Mouse (Mus musculus): ENCODE data around the gene Btbd6. TPM values are rescaled to one million over a fixed set of nuclear protein-coding genes. Genes with fewer than 3 reads are reported as not detected.

The Btbd6 gene
- polyA plus RNA-seq, 1 experiment: 48.4 TPM

- TF ChIP-seq CTCF (IDR thresholded peaks at IDR 0.05; ENCODE audit: insufficient read depth, low read length) (no peak), POLR2A (IDR thresholded peaks at IDR 0.05; ENCODE audit: borderline replicate concordance, extremely low read depth, low read depth, low read length) (0 out of 2 replicates have a peak, but pooled peaks have one; percentile 90)
- peak; percentile 94 for DNase-seq
- Histone ChIP-seq H3K4me1 (ENCODE audit: control insufficient read depth, insufficient read depth, low read length) (peaks cover 3% of the 10 kb centered on the region), H3K4me3 (replicated peaks; ENCODE audit: extremely low read depth, low read depth, low read length) (peak within 1 kb of the TSS; percentile 99)
- under 1% methylated on average over 92 of the region's 96 CpGs for WGBS
Observed at GRCm38 (mm10) chr12:113000294-113001132, 24.2 kb downstream of the Btbd6 start, which contains the start of gene Brf1. Gene Brf1, minus strand, starts transcription at chr12:113000704.

- DNase-seq: no peak
- H3K4me1 ChIP-seq (ENCODE audit: control insufficient read depth, insufficient read depth, low read length): peaks cover 3% of the 10 kb centered on the region
- H3K4me3 ChIP-seq (replicated peaks; ENCODE audit: extremely low read depth, low read depth, low read length): peak overlapping the region; percentile 72
- 2% methylated on average over 5 of the region's 5 CpGs for WGBS
- no peak; the same call in 1 of the 2 replicates for TF ChIP-seq POLR2A (IDR thresholded peaks at IDR 0.05; ENCODE audit: borderline replicate concordance, extremely low read depth, low read depth, low read length)
Observed at GRCm38 (mm10) chr12:113001133-113001474, 24.8 kb downstream of the Btbd6 start.

- no peak for DNase-seq
- Histone ChIP-seq H3K4me3 (replicated peaks; ENCODE audit: extremely low read depth, low read depth, low read length) (no peak overlapping the region), H3K4me1 (ENCODE audit: control insufficient read depth, insufficient read depth, low read length) (peaks cover 3% of the 10 kb centered on the region)
- TF ChIP-seq POLR2A (IDR thresholded peaks at IDR 0.05; ENCODE audit: borderline replicate concordance, extremely low read depth, low read depth, low read length) (no peak), CTCF (IDR thresholded peaks at IDR 0.05; ENCODE audit: insufficient read depth, low read length) (no peak)
- 37% methylated on average over 2 of the region's 2 CpGs for WGBS
Observed at GRCm38 (mm10) chr12:113002667-113003066, 26.4 kb downstream of the Btbd6 start.

- Histone ChIP-seq H3K4me1 (ENCODE audit: control insufficient read depth, insufficient read depth, low read length) (no peaks in the 10 kb centered on the region; the same call in none of the 2 replicates), H3K4me3 (replicated peaks; ENCODE audit: extremely low read depth, low read depth, low read length) (no peak overlapping the region)
- 88% methylated on average over 8 of the region's 8 CpGs for WGBS
- TF ChIP-seq POLR2A (IDR thresholded peaks at IDR 0.05; ENCODE audit: borderline replicate concordance, extremely low read depth, low read depth, low read length): no peak
- TF ChIP-seq CTCF (IDR thresholded peaks at IDR 0.05; ENCODE audit: insufficient read depth, low read length): no peak
- no peak for DNase-seq
Observed at GRCm38 (mm10) chr12:113004011-113004410, 27.7 kb downstream of the Btbd6 start.

- 24% methylated on average over 4 of the region's 4 CpGs for WGBS
- peak; percentile 62 for DNase-seq
- Histone ChIP-seq H3K4me1 (ENCODE audit: control insufficient read depth, insufficient read depth, low read length) (no peaks in the 10 kb centered on the region; the same call in none of the 2 replicates), H3K4me3 (replicated peaks; ENCODE audit: extremely low read depth, low read depth, low read length) (no peak overlapping the region)
- TF ChIP-seq CTCF (IDR thresholded peaks at IDR 0.05; ENCODE audit: insufficient read depth, low read length) (peak; percentile 63), POLR2A (IDR thresholded peaks at IDR 0.05; ENCODE audit: borderline replicate concordance, extremely low read depth, low read depth, low read length) (no peak)
Observed at GRCm38 (mm10) chr12:113004993-113005392, 28.7 kb downstream of the Btbd6 start.

- WGBS: 37% methylated on average over 6 of the region's 6 CpGs
- DNase-seq: no peak
- no peak overlapping the region for H3K4me3 ChIP-seq (replicated peaks; ENCODE audit: extremely low read depth, low read depth, low read length)
Observed at GRCm38 (mm10) chr12:113011702-113012360, 35.5 kb downstream of the Btbd6 start.

GRCm38 (mm10) chr12:113012443-113012842, 36.2 kb downstream of the Btbd6 start:
- DNase-seq: no peak
- WGBS: 71% methylated on average over 5 of the region's 5 CpGs
- Histone ChIP-seq H3K4me3 (replicated peaks; ENCODE audit: extremely low read depth, low read depth, low read length) (no peak overlapping the region), H3K4me1 (ENCODE audit: control insufficient read depth, insufficient read depth, low read length) (peaks cover 19% of the 10 kb centered on the region)
- TF ChIP-seq POLR2A (IDR thresholded peaks at IDR 0.05; ENCODE audit: borderline replicate concordance, extremely low read depth, low read depth, low read length) (no peak), CTCF (IDR thresholded peaks at IDR 0.05; ENCODE audit: insufficient read depth, low read length) (no peak)

More at GRCm38 (mm10) chr12:113011702-113012360, 35.5 kb downstream of the Btbd6 start:
- H3K4me1 ChIP-seq (ENCODE audit: control insufficient read depth, insufficient read depth, low read length): peaks cover 19% of the 10 kb centered on the region
- TF ChIP-seq CTCF (IDR thresholded peaks at IDR 0.05; ENCODE audit: insufficient read depth, low read length) (no peak), POLR2A (IDR thresholded peaks at IDR 0.05; ENCODE audit: borderline replicate concordance, extremely low read depth, low read depth, low read length) (no peak)

- Histone ChIP-seq H3K4me3 (replicated peaks; ENCODE audit: extremely low read depth, low read depth, low read length) (no peak overlapping the region), H3K4me1 (ENCODE audit: control insufficient read depth, insufficient read depth, low read length) (peaks cover 19% of the 10 kb centered on the region)
- no peak for TF ChIP-seq POLR2A (IDR thresholded peaks at IDR 0.05; ENCODE audit: borderline replicate concordance, extremely low read depth, low read depth, low read length)
- TF ChIP-seq CTCF (IDR thresholded peaks at IDR 0.05; ENCODE audit: insufficient read depth, low read length): no peak
- no peak for DNase-seq
- 64% methylated on average over 3 of the region's 3 CpGs for WGBS
Observed at GRCm38 (mm10) chr12:113013021-113013491, 36.8 kb downstream of the Btbd6 start.
